Mouse (Mus musculus) forebrain, embryonic 15.5 days (tissue): Measurements from ENCODE around the gene Depdc5. TPM values are rescaled to one million over a fixed set of nuclear protein-coding genes. Genes with fewer than 3 reads are reported as not detected.
A peak's percentile ranks its signal among the peaks of the same experiment; 100 is the strongest.

Source experiments
- ATAC-seq: fragments of 200-750 bp; cut with Nextera tagmentation; replicated peaks from 2 replicates; pipeline ENCODE4 v1.8.0; 2017; ENCODE audit warnings: mild to moderate bottlenecking, moderate TSS enrichment, moderate library complexity
- H3K27ac ChIP-seq: fragments of 300-500 bp; sonication (generic); replicated peaks from 2 replicates; pipeline ENCODE4 v1.5.1; 2015; ENCODE audit warnings: mild to moderate bottlenecking, inconsistent platforms
- H3K27me3 ChIP-seq: fragments of 300-500 bp; sonication (generic); 2 replicates; pipeline ENCODE4 v1.6.1; 2015; ENCODE audit warnings: inconsistent platforms
- H3K36me3 ChIP-seq: fragments of 300-500 bp; sonication (generic); 2 replicates; pipeline ENCODE4 v1.6.1; 2015; ENCODE audit warnings: mild to moderate bottlenecking, inconsistent platforms
- H3K4me1 ChIP-seq: fragments of 300-500 bp; sonication (generic); 2 replicates; pipeline ENCODE4 v1.6.1; 2015; ENCODE audit warnings: inconsistent platforms
- H3K4me2 ChIP-seq: fragments of 300-500 bp; sonication (generic); replicated peaks from 2 replicates; pipeline ENCODE4 v1.6.1; 2015; ENCODE audit warnings: mild to moderate bottlenecking, inconsistent platforms
- H3K4me3 ChIP-seq: fragments of 300-500 bp; sonication (generic); 2 replicates; pipeline ENCODE4 v1.5.1; 2015; ENCODE audit warnings: mild to moderate bottlenecking, inconsistent platforms
- H3K9ac ChIP-seq: fragments of 300-500 bp; sonication (generic); replicated peaks from 2 replicates; pipeline ENCODE4 v1.6.1; 2015; ENCODE audit warnings: mild to moderate bottlenecking, inconsistent platforms
- H3K9me3 ChIP-seq: fragments of 300-500 bp; sonication (generic); 2 replicates; pipeline ENCODE4 v1.6.1; 2016; ENCODE audit warnings: inconsistent platforms
- WGBS: fragments of 180-500 bp; shearing (Covaris S2); methylation state at CpG from one replicate; pipeline ENCODE4 v1.1.7; 2015; ENCODE audit warnings: mixed read lengths; 5-methylcytosine and 5-hydroxymethylcytosine counted together
- polyA plus RNA-seq: library from polyadenylated mRNA; unstranded; fragments of >200 nt; fragmentation: Nextera tagmentation; extraction: Ambion mirVana; gene quantifications from 2 replicates; pipeline ENCODE4 v1.2.1, GENCODE M21; 2015

Depdc5 gene
- polyA plus RNA-seq, 1 experiment from 2014 or later, result 35.6 TPM

DNA sequence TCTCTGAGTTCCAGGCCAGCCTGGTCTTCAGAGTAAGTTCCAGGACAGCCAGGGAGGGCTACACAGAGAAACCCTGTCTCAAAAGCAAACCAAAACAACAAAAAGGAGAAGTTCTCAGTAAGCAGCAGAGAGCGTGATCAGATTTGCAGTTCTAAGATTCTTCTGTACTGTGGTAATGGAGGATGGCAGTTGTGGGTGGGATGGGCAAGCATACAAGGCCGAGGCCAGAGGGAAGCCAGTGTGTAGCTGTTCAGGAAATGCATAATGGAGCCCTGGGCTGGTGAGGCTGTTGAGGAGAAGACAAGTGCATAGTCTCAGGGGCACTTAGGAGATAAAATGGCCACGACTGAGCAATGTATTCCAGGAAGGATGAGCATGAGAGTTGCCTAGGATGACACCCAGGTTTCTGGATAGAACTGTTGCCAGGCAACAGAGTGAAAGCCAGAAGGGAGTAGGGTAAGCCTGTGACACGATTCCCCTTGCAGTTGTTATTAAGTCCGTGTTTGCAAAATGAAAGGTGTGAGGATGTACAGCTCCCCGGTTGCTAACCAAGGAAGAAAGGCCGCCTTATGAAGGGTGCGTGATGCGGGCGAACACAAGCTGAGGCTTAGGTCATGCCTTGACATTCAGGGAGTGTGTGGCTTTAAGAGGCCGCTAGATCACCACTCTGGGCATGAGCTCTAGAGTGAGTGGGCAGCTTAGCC is 142.1 kb downstream of the Depdc5 start:
- Histone ChIP-seq H3K4me1 (peaks cover 18% of the 10 kb centered on the region), H3K9me3 (no peaks in the 10 kb centered on the region), H3K27ac (peak overlapping the region; percentile 71), H3K4me2 (no peak overlapping the region), H3K27me3 (no peaks in the 10 kb centered on the region), H3K36me3 (no peaks in the 10 kb centered on the region), H3K4me3 (no peak overlapping the region), H3K9ac (no peak overlapping the region)
- ATAC-seq, result peak; percentile 30; the same call in 1 of the 2 replicates
- WGBS, result 66% methylated on average over 11 of the region's 11 CpGs

DNA sequence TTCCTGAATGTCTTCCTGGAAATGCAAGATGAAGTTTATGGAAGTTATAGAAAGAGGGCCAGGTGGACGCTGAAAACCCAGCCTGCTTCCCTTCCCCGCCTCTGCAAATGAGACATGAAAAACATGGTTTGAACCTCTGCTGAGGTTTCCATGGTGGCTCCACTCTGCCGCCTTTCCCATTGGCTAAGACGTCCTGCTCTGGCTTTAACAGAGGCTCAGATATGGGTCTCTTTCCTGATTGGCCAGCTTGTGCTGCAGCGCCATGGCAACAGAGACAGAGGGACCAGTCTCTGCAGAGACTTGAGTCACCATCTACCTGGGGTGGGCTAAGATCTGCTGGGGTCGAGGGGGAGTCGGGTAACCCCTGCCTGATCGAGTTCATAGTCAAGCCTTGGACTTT is 143.2 kb downstream of the Depdc5 start:
- Histone ChIP-seq H3K27me3 (no peaks in the 10 kb centered on the region), H3K4me3 (no peak overlapping the region), H3K27ac (no peak overlapping the region), H3K4me2 (no peak overlapping the region), H3K9ac (no peak overlapping the region), H3K4me1 (peaks cover 29% of the 10 kb centered on the region), H3K36me3 (no peaks in the 10 kb centered on the region), H3K9me3 (no peaks in the 10 kb centered on the region)
- WGBS, result 33% methylated on average over 8 of the region's 8 CpGs
- peak; percentile 68 for ATAC-seq

DNA sequence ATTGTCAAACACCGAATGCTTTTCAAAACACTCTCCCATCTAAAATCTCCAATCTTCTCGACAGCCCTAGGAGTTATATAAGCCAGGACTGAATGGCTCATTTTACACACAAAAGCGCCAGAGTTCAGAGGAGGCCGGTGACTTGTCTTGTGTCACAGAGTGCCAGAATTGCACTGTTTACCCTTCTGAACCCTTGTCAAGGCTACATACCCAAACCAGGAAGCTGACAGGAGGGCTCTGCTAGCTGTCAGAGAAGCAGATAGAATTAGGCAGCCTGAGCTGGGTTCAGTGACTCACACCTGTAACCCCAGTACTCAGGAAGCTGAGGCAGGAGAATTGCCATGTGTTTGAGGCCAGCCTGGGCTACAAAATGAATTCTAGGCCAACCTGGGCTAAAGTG is 143.9 kb downstream of the Depdc5 start:
- Histone ChIP-seq H3K27me3 (no peaks in the 10 kb centered on the region), H3K27ac (no peak overlapping the region), H3K9ac (no peak overlapping the region), H3K4me1 (peaks cover 31% of the 10 kb centered on the region), H3K4me3 (no peak overlapping the region), H3K36me3 (no peaks in the 10 kb centered on the region), H3K9me3 (no peaks in the 10 kb centered on the region), H3K4me2 (no peak overlapping the region)
- 63% methylated on average over 4 of the region's 4 CpGs for WGBS
- ATAC-seq, result no peak

DNA sequence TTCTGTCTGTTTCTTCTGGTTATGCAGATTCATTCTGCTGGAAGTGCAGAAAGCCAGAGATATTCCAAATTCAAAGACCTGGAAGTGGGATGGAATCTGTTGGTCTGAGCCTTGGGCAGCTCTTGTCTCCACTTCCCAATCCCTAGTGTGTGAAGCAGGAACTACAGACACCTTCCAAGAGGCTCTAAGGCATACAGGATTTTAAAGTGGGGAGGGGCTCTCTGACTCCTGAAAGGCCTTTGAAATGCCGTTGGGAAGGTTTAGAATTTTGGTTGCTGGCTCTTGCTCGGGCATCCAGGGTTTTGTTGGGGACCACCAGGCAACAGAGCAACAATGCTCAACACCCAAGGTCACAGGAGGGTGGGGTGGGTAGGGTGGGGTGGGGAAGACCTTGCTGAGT is 145.8 kb downstream of the Depdc5 start:
- Histone ChIP-seq H3K4me1 (peaks cover 31% of the 10 kb centered on the region), H3K27ac (no peak overlapping the region), H3K4me2 (no peak overlapping the region), H3K27me3 (no peaks in the 10 kb centered on the region), H3K36me3 (no peaks in the 10 kb centered on the region), H3K9ac (no peak overlapping the region), H3K9me3 (no peaks in the 10 kb centered on the region), H3K4me3 (no peak overlapping the region)
- 61% methylated on average over 2 of the region's 2 CpGs for WGBS
- ATAC-seq, result no peak

DNA sequence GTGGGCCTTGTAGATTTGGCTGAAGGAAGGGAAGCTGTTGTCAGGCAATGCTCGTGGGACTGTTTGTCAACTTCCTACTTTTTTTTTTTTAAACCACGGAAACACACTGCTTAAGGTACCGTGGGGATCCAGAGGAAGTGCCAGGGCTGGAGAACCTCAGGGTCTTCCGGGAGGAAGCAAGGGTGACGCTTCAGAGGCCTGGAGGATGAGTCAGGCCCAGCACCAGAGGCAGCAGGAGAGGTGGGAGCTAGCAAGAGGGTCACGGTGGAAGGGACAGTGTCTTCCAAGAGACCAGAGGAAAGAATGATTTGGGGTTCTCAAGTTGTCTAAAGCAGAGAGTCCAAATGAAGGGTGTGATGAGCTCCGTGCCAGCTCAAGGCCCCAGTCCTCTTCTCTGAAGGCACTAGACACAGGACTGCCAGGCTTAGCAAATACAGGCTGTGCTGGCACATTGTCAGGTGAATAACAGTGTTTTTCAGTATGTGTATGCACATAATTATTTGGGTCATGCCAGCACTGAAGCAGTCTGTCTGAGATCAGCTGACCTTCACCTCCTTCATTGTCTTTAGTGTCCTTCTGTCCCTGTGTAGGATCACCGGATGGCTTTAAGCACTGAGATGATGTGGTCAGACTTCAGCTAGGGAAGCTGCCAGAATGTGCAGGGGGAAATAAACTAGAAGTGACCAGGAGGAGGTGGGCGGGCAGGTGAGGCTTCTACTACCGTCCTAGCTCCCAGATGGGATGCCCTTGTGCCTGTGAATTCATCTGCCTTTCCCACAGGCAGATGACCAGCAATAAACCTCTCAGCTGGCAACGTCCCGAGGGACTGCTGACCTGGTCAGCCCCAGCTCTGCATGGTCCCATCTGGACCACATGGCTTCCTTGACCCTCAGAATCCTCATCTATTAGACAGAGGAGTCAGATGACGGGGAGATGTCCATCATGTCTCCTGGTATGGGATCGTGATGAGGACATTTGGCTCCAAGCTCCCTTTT is 146.6 kb downstream of the Depdc5 start:
- Histone ChIP-seq H3K4me1 (peaks cover 31% of the 10 kb centered on the region), H3K4me3 (no peak overlapping the region), H3K4me2 (no peak overlapping the region), H3K27me3 (no peaks in the 10 kb centered on the region), H3K27ac (no peak overlapping the region; the same call in 1 of the 2 replicates), H3K9ac (no peak overlapping the region), H3K36me3 (no peaks in the 10 kb centered on the region), H3K9me3 (no peaks in the 10 kb centered on the region)
- no peak for ATAC-seq
- 79% methylated on average over 14 of the region's 14 CpGs for WGBS

GRCm38 (mm10) chr5:33011132-33012106 is 147.9 kb downstream of the Depdc5 start:
- peak; percentile 55 for ATAC-seq
- 27% methylated on average over 15 of the region's 15 CpGs for WGBS
- Histone ChIP-seq H3K9me3 (no peaks in the 10 kb centered on the region), H3K9ac (peak overlapping the region; percentile 9; the same call in 1 of the 2 replicates), H3K36me3 (no peaks in the 10 kb centered on the region), H3K4me2 (peak overlapping the region; percentile 32), H3K4me1 (peaks cover 25% of the 10 kb centered on the region), H3K27ac (peak overlapping the region; percentile 49), H3K4me3 (no peak overlapping the region), H3K27me3 (no peaks in the 10 kb centered on the region)

- Histone ChIP-seq H3K27me3 (no peaks in the 10 kb centered on the region), H3K4me1 (peaks cover 24% of the 10 kb centered on the region), H3K4me3 (no peak overlapping the region), H3K36me3 (no peaks in the 10 kb centered on the region), H3K9ac (no peak overlapping the region), H3K9me3 (no peaks in the 10 kb centered on the region), H3K4me2 (no peak overlapping the region), H3K27ac (no peak overlapping the region)
- WGBS, result 64% methylated on average over 1 of the region's 1 CpGs
- no peak for ATAC-seq
Measured at GRCm38 (mm10) chr5:33014096-33014495, 150.6 kb downstream of the Depdc5 start.

DNA sequence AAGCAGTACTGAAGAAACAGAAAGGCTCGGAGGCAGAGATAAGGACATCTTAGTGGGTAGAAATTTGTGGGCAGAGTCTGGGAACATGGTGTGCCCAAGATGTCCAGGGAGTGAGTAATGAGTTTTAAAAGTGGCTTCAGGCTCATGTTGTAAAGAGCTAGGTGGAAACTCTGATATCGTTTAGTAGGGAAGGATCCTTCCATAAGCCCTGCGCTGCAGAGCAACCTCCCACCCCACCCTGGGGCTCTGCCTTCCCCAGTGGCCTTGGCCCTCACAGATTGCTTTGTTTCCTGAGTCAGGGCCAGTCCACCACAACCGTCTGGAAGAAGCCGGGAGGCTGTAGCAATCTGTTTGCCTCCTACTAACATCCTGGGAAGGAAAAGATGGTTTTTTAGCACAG is 152.1 kb downstream of the Depdc5 start:
- Histone ChIP-seq H3K27ac (no peak overlapping the region), H3K9ac (no peak overlapping the region), H3K4me1 (peaks cover 29% of the 10 kb centered on the region), H3K4me3 (no peak overlapping the region), H3K27me3 (no peaks in the 10 kb centered on the region), H3K4me2 (no peak overlapping the region), H3K36me3 (no peaks in the 10 kb centered on the region), H3K9me3 (no peaks in the 10 kb centered on the region)
- WGBS, result 83% methylated on average over 5 of the region's 5 CpGs
- no peak for ATAC-seq

DNA sequence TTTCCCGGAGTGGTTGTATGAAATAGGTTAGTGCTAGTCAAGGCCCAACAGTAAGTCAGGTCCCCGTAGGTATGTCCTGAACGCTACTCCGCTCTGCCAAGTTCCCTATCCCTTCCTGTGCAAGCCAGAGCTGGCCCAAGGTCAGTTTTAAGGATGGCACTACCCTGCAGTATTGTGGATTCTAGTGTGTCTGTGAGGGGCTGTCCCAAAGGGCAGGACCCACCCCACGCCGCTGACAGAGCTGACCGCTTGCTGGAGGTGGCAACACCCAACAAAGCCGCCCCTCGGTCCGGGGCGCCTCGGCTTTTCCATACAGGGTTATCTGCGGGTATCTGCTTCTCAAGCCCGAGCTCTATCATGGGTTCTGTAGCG is 154.7 kb downstream of the Depdc5 start:
- Histone ChIP-seq H3K4me3 (peak overlapping the region; percentile 71), H3K9me3 (no peaks in the 10 kb centered on the region), H3K4me1 (peaks cover 40% of the 10 kb centered on the region), H3K27ac (peak overlapping the region; percentile 99), H3K4me2 (peak overlapping the region; percentile 59), H3K36me3 (no peaks in the 10 kb centered on the region), H3K9ac (peak overlapping the region; percentile 62), H3K27me3 (no peaks in the 10 kb centered on the region)
- 3% methylated on average over 15 of the region's 15 CpGs for WGBS
- no peak; the same call in 1 of the 2 replicates for ATAC-seq

GRCm38 (mm10) chr5:33018561-33019425 is 155.3 kb downstream of the Depdc5 start, which contains the start of gene Ywhah:
Gene Ywhah, plus strand, starts transcription at chr5:33018816.
- no peaks in the 10 kb centered on the region for H3K27me3 ChIP-seq
- peak; percentile 98 for ATAC-seq
- peaks cover 46% of the 10 kb centered on the region for H3K4me1 ChIP-seq
- H3K36me3 ChIP-seq, result no peaks in the 10 kb centered on the region; the same call in 1 of the 2 replicates
- under 1% methylated on average over 98 of the region's 121 CpGs for WGBS
- no peaks in the 10 kb centered on the region for H3K9me3 ChIP-seq
- peak within 1 kb of the TSS; percentile 87 for H3K9ac ChIP-seq
- H3K4me3 ChIP-seq, result peak within 1 kb of the TSS; percentile 71
- H3K4me2 ChIP-seq, result peak within 1 kb of the TSS; percentile 87
- peak within 1 kb of the TSS; percentile 99 for H3K27ac ChIP-seq

DNA sequence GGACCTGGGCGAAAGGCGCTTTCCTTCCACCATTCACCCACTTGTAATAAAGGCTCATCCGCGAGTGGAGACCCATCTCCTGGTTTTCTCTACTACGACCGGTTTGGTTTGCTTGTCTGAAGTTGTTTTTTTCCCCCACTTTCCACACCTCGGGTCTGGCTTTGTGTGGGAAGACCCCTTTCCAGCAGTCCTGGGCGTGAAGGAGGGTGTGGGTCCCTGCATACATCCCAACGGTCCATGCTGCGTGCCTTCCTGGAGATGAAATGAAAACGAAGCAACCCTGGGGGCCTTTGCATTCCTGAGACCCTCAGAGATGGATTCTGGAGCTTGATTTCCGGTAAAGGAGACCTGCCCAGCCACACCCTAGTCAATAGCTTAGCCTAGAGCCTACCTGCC is 155.9 kb downstream of the Depdc5 start:
- no peaks in the 10 kb centered on the region for H3K9me3 ChIP-seq
- no peaks in the 10 kb centered on the region for H3K27me3 ChIP-seq
- no peak for ATAC-seq
- H3K4me1 ChIP-seq, result peaks cover 49% of the 10 kb centered on the region
- peak overlapping the region; percentile 99 for H3K27ac ChIP-seq
- H3K4me2 ChIP-seq, result peak overlapping the region; percentile 87
- H3K9ac ChIP-seq, result peak overlapping the region; percentile 87
- H3K36me3 ChIP-seq, result peaks cover 5% of the 10 kb centered on the region; the same call in 1 of the 2 replicates
- 0% methylated on average over 12 of the region's 12 CpGs for WGBS
- peak overlapping the region; percentile 71 for H3K4me3 ChIP-seq
